Mouse (Mus musculus) midbrain, embryonic 11.5 days (tissue): ENCODE data around the gene Cdkn1a. TPM values are rescaled to one million over a fixed set of nuclear protein-coding genes. Genes with fewer than 3 reads are reported as not detected.

ENCODE experiments used
- ATAC-seq: fragments of 200-750 bp; cut with Nextera tagmentation; 2 replicates; pipeline ENCODE4 v1.8.0; 2017; ENCODE audit warnings: moderate TSS enrichment, moderate library complexity; ENCODE audit not compliant: low FRiP score
- DNase-seq: peaks from one replicate; pipeline ENCODE4 v3.0.0; 2015; ENCODE audit warnings: low spot score; ENCODE audit errors: missing footprints
- H3K27ac ChIP-seq: fragments of 300-500 bp; sonication (generic); 2 replicates; pipeline ENCODE4 v1.5.1; 2014; ENCODE audit warnings: low read depth, low read length
- H3K27me3 ChIP-seq: fragments of 300-500 bp; sonication (generic); 2 replicates; pipeline ENCODE4 v1.6.1; 2014; ENCODE audit warnings: mild to moderate bottlenecking, low read length, moderate library complexity, mixed read lengths; ENCODE audit not compliant: control insufficient read depth, insufficient read depth
- H3K36me3 ChIP-seq: fragments of 300-500 bp; sonication (generic); 2 replicates; pipeline ENCODE4 v1.6.1; 2014; ENCODE audit warnings: mild to moderate bottlenecking, low read length, moderate library complexity, mixed read lengths; ENCODE audit not compliant: control insufficient read depth, insufficient read depth
- H3K4me1 ChIP-seq: fragments of 300-500 bp; sonication (generic); 2 replicates; pipeline ENCODE4 v1.6.1; 2014; ENCODE audit warnings: low read length; ENCODE audit not compliant: control insufficient read depth, insufficient read depth
- H3K4me2 ChIP-seq: fragments of 300-500 bp; sonication (generic); 2 replicates; pipeline ENCODE4 v1.6.1; 2014; ENCODE audit warnings: mild to moderate bottlenecking, moderate library complexity
- H3K4me3 ChIP-seq: fragments of 300-500 bp; sonication (generic); 2 replicates; pipeline ENCODE4 v1.5.1; 2014; ENCODE audit warnings: low read depth, low read length
- H3K9ac ChIP-seq: fragments of 300-500 bp; sonication (generic); 2 replicates; pipeline ENCODE4 v1.6.1; 2014; ENCODE audit warnings: low read length
- H3K9me3 ChIP-seq: fragments of 300-500 bp; sonication (generic); 2 replicates; pipeline ENCODE4 v1.6.1; 2016; ENCODE audit warnings: low read length; ENCODE audit not compliant: control insufficient read depth
- WGBS: fragments of 180-500 bp; shearing (Covaris S2); extraction: QIAGEN DNeasy Blood & Tissue Kit; methylation state at CpG from one replicate; pipeline ENCODE4 v1.1.7; 2014; 5-methylcytosine and 5-hydroxymethylcytosine counted together
- polyA plus RNA-seq: library from polyadenylated mRNA; unstranded; fragments of >200 nt; fragmentation: Nextera tagmentation; extraction: Ambion mirVana; gene quantifications from 2 replicates; pipeline ENCODE4 v1.2.1, GENCODE M21; 2014

Gene Cdkn1a
- polyA plus RNA-seq, 1 experiment from 2014 or later, result 16.1 TPM

- H3K36me3 ChIP-seq, result no peaks in the 10 kb centered on the region
- 77% methylated on average over 12 of the region's 12 CpGs for WGBS
Observed at GRCm38 (mm10) chr17:29116023-29116422, 25.2 kb downstream of the Cdkn1a start.

GRCm38 (mm10) chr17:29117006-29117648 is 26.4 kb downstream of the Cdkn1a start:
- H3K4me3 ChIP-seq, result no peak overlapping the region
- WGBS, result 82% methylated on average over 8 of the region's 8 CpGs
- H3K9me3 ChIP-seq, result no peaks in the 10 kb centered on the region
- no peak overlapping the region for H3K4me2 ChIP-seq
- no peaks in the 10 kb centered on the region for H3K4me1 ChIP-seq
- H3K9ac ChIP-seq, result no peak overlapping the region
- H3K27ac ChIP-seq, result no peak overlapping the region
- H3K36me3 ChIP-seq, result no peaks in the 10 kb centered on the region
- no peaks in the 10 kb centered on the region for H3K27me3 ChIP-seq
- DNase-seq, result peak; percentile 66
- no peak for ATAC-seq

More at GRCm38 (mm10) chr17:29116023-29116422, 25.2 kb downstream of the Cdkn1a start:
- H3K9ac ChIP-seq, result no peak overlapping the region
- no peaks in the 10 kb centered on the region for H3K4me1 ChIP-seq
- no peaks in the 10 kb centered on the region for H3K9me3 ChIP-seq
- DNase-seq (peak; percentile 51), ATAC-seq (no peak)
- no peak overlapping the region for H3K4me2 ChIP-seq
- H3K27ac ChIP-seq, result no peak overlapping the region
- H3K27me3 ChIP-seq, result no peaks in the 10 kb centered on the region
- H3K4me3 ChIP-seq, result no peak overlapping the region

- ATAC-seq (no peak), DNase-seq (no peak)
- WGBS, result 67% methylated on average over 5 of the region's 5 CpGs
Observed at GRCm38 (mm10) chr17:29118057-29118456, 27.3 kb downstream of the Cdkn1a start.

GRCm38 (mm10) chr17:29120666-29121065 is 29.9 kb downstream of the Cdkn1a start:
- H3K4me2 ChIP-seq, result no peak overlapping the region
- H3K4me3 ChIP-seq, result no peak overlapping the region
- H3K9me3 ChIP-seq, result no peaks in the 10 kb centered on the region
- WGBS, result 68% methylated on average over 12 of the region's 12 CpGs
- no peak overlapping the region for H3K9ac ChIP-seq
- no peaks in the 10 kb centered on the region for H3K27me3 ChIP-seq
- no peaks in the 10 kb centered on the region for H3K36me3 ChIP-seq
- DNase-seq, result no peak
- ATAC-seq, result no peak
- H3K4me1 ChIP-seq, result no peaks in the 10 kb centered on the region
- H3K27ac ChIP-seq, result no peak overlapping the region

More at GRCm38 (mm10) chr17:29118057-29118456, 27.3 kb downstream of the Cdkn1a start:
- Histone ChIP-seq H3K27me3 (no peaks in the 10 kb centered on the region), H3K36me3 (no peaks in the 10 kb centered on the region), H3K9ac (no peak overlapping the region), H3K4me3 (no peak overlapping the region), H3K4me1 (no peaks in the 10 kb centered on the region), H3K9me3 (no peaks in the 10 kb centered on the region), H3K27ac (no peak overlapping the region), H3K4me2 (no peak overlapping the region)

- ATAC-seq (no peak), DNase-seq (no peak)
- WGBS, result 90% methylated on average over 6 of the region's 6 CpGs
- H3K4me3 ChIP-seq, result no peak overlapping the region
- H3K36me3 ChIP-seq, result no peaks in the 10 kb centered on the region
- H3K27ac ChIP-seq, result no peak overlapping the region
- no peaks in the 10 kb centered on the region for H3K4me1 ChIP-seq
- H3K4me2 ChIP-seq, result no peak overlapping the region
- H3K9ac ChIP-seq, result no peak overlapping the region
- no peaks in the 10 kb centered on the region for H3K9me3 ChIP-seq
- no peaks in the 10 kb centered on the region for H3K27me3 ChIP-seq
Observed at GRCm38 (mm10) chr17:29122817-29123216, 32.0 kb downstream of the Cdkn1a start.

GRCm38 (mm10) chr17:29123578-29124174 is 32.9 kb downstream of the Cdkn1a start:
- no peak overlapping the region for H3K4me3 ChIP-seq
- ATAC-seq, result no peak

GRCm38 (mm10) chr17:29126561-29126960 is 35.8 kb downstream of the Cdkn1a start:
- Histone ChIP-seq H3K27ac (no peak overlapping the region), H3K4me3 (no peak overlapping the region), H3K4me2 (no peak overlapping the region), H3K9me3 (no peaks in the 10 kb centered on the region), H3K36me3 (no peaks in the 10 kb centered on the region), H3K4me1 (no peaks in the 10 kb centered on the region), H3K9ac (no peak overlapping the region), H3K27me3 (no peaks in the 10 kb centered on the region)
- no peak for ATAC-seq
- no peak for DNase-seq
- 94% methylated on average over 3 of the region's 3 CpGs for WGBS

More at GRCm38 (mm10) chr17:29123578-29124174, 32.9 kb downstream of the Cdkn1a start:
- H3K4me2 ChIP-seq, result no peak overlapping the region
- H3K4me1 ChIP-seq, result no peaks in the 10 kb centered on the region
- no peaks in the 10 kb centered on the region for H3K9me3 ChIP-seq
- 79% methylated on average over 6 of the region's 6 CpGs for WGBS
- H3K27me3 ChIP-seq, result no peaks in the 10 kb centered on the region
- peak; percentile 54 for DNase-seq
- no peaks in the 10 kb centered on the region for H3K36me3 ChIP-seq
- no peak overlapping the region for H3K27ac ChIP-seq
- no peak overlapping the region for H3K9ac ChIP-seq

GRCm38 (mm10) chr17:29129341-29129740 is 38.6 kb downstream of the Cdkn1a start:
- H3K9ac ChIP-seq, result no peak overlapping the region
- H3K4me2 ChIP-seq, result no peak overlapping the region
- no peaks in the 10 kb centered on the region; the same call in 1 of the 2 replicates for H3K4me1 ChIP-seq
- no peaks in the 10 kb centered on the region for H3K36me3 ChIP-seq
- WGBS, result 60% methylated on average over 5 of the region's 5 CpGs
- no peak overlapping the region for H3K27ac ChIP-seq
- H3K9me3 ChIP-seq, result no peaks in the 10 kb centered on the region
- no peak overlapping the region for H3K4me3 ChIP-seq
- no peaks in the 10 kb centered on the region for H3K27me3 ChIP-seq
- peak; percentile 59 for DNase-seq
- no peak for ATAC-seq

- Histone ChIP-seq H3K9ac (no peak overlapping the region), H3K27ac (no peak overlapping the region), H3K4me1 (no peaks in the 10 kb centered on the region; the same call in 1 of the 2 replicates), H3K9me3 (no peaks in the 10 kb centered on the region), H3K4me2 (no peak overlapping the region), H3K27me3 (no peaks in the 10 kb centered on the region), H3K36me3 (no peaks in the 10 kb centered on the region), H3K4me3 (no peak overlapping the region)
- DNase-seq, result no peak
- ATAC-seq, result no peak
- whole genome bisulfite sequencing, result 78% methylated on average over 5 of the region's 5 CpGs
Observed at GRCm38 (mm10) chr17:29135066-29135465, 44.3 kb downstream of the Cdkn1a start.
